Mouse (Mus musculus): ENCODE measurements around the gene Zfp385a. TPM values are rescaled to one million over a fixed set of nuclear protein-coding genes. Genes with fewer than 3 reads are reported as not detected.

Gene Zfp385a
- total and polyA plus RNA-seq, 3 experiments = 1.2 to 59.9 (median 2.7) TPM

GRCm38 (mm10) chr15:103303916-103304615 lies 35.8 kb downstream of the Zfp385a start:
- Histone ChIP-seq H3K27ac (ENCODE audit: insufficient read depth, low read depth) (no peak overlapping the region), H3K9me3 (replicated peaks; ENCODE audit: low read length) (no peaks in the 10 kb centered on the region), H3K9ac (ENCODE audit: insufficient read depth, low read depth) (peak overlapping the region; percentile 89), H3K4me3 (replicated peaks in 1 of 3; ENCODE audit: low read depth in 2 of 3, low read length in 2 of 3, poor library complexity in 1 of 3) (peak overlapping the region; percentile 53 to 57 (median 57)), H3K36me3 (replicated peaks in 1 of 2; ENCODE audit: control insufficient read depth in 1 of 2, insufficient read depth in 1 of 2, low read length in 1 of 2) (peaks cover 6 to 15% of the 10 kb centered on the region in 2 experiments), H3K4me2 (ENCODE audit: insufficient read depth, low read depth, poor library complexity, severe bottlenecking) (peak overlapping the region; percentile 64), H3K27me3 (replicated peaks) (peaks cover 5% of the 10 kb centered on the region), H3K4me1 (ENCODE audit: control insufficient read depth in 1 of 2, insufficient read depth in 2 of 2) (peaks cover 9 to 87% of the 10 kb centered on the region in 2 experiments; a peak in 3 of 4 replicates), H3K79me2 (replicated peaks; ENCODE audit: control insufficient read depth, extremely low read depth, insufficient read depth, poor library complexity, severe bottlenecking) (no peaks in the 10 kb centered on the region)
- dilution Hi-C loops (cut with MboI; ENCODE audit: extremely low pct_ligation_motif_present, extremely low pct_unique_long_range_greater_than_20kb, low sequenced_read_pairs) (no loop called here), in situ Hi-C loops (cut with MboI; ENCODE audit: low pct_ligation_motif_present, low pct_unique_long_range_greater_than_20kb, low sequenced_read_pairs) (no loop called here)
- no peak for TF ChIP-seq NRF1 (IDR thresholded peaks at IDR 0.05; ENCODE audit: low read depth, low read length)
- TF ChIP-seq CHD1 (IDR thresholded peaks at IDR 0.05; ENCODE audit: low read depth, low read length) = 0 out of 2 replicates have a peak, but pooled peaks have one; percentile 7
- no peak for TF ChIP-seq ZNF384 (IDR thresholded peaks at IDR 0.05; ENCODE audit: low read depth, low read length)
- peak; percentile 33; the same call in 1 of the 2 replicates for TF ChIP-seq SIN3A (IDR thresholded peaks at IDR 0.05; ENCODE audit: low read length)
- TF ChIP-seq USF1 (IDR thresholded peaks at IDR 0.05; ENCODE audit: low read depth, low read length) = no peak
- DNase-seq (ENCODE audit: extremely low read depth) = no peak

GRCm38 (mm10) chr15:103302341-103303021 lies 37.4 kb downstream of the Zfp385a start:
- Histone ChIP-seq H3K36me3 (replicated peaks in 1 of 2; ENCODE audit: control insufficient read depth in 1 of 2, insufficient read depth in 1 of 2, low read length in 1 of 2) (peaks cover 8 to 28% of the 10 kb centered on the region in 2 experiments), H3K27ac (ENCODE audit: insufficient read depth, low read depth) (no peak overlapping the region), H3K4me2 (ENCODE audit: insufficient read depth, low read depth, poor library complexity, severe bottlenecking) (no peak overlapping the region), H3K27me3 (replicated peaks) (peaks cover 5% of the 10 kb centered on the region), H3K4me3 (replicated peaks in 1 of 3; ENCODE audit: low read depth in 2 of 3, low read length in 2 of 3, poor library complexity in 1 of 3) (no peak overlapping the region), H3K9ac (ENCODE audit: insufficient read depth, low read depth) (no peak overlapping the region), H3K79me2 (replicated peaks; ENCODE audit: control insufficient read depth, extremely low read depth, insufficient read depth, poor library complexity, severe bottlenecking) (no peaks in the 10 kb centered on the region), H3K9me3 (replicated peaks; ENCODE audit: low read length) (no peaks in the 10 kb centered on the region), H3K4me1 (ENCODE audit: control insufficient read depth in 1 of 2, insufficient read depth in 2 of 2) (peaks cover 16 to 91% of the 10 kb centered on the region in 2 experiments)
- in situ Hi-C loops (cut with MboI; ENCODE audit: low pct_ligation_motif_present, low pct_unique_long_range_greater_than_20kb, low sequenced_read_pairs) = no loop called here
- no peak for DNase-seq (ENCODE audit: extremely low read depth)
- dilution Hi-C loops (cut with MboI; ENCODE audit: extremely low pct_ligation_motif_present, extremely low pct_unique_long_range_greater_than_20kb, low sequenced_read_pairs) = no loop called here
- no peak for TF ChIP-seq MAX (IDR thresholded peaks at IDR 0.05; ENCODE audit: low read length)
- TF ChIP-seq ZKSCAN1 (IDR thresholded peaks at IDR 0.05; ENCODE audit: borderline replicate concordance, low read depth, low read length) = no peak
- TF ChIP-seq POLR2A (IDR thresholded peaks at IDR 0.05; ENCODE audit: low read depth, low read length) = no peak
- TF ChIP-seq USF1 (IDR thresholded peaks at IDR 0.05; ENCODE audit: low read depth, low read length) = no peak

GRCm38 (mm10) chr15:103301547-103302340 lies 38.1 kb downstream of the Zfp385a start:
- Histone ChIP-seq H3K36me3 (replicated peaks in 1 of 2; ENCODE audit: control insufficient read depth in 1 of 2, insufficient read depth in 1 of 2, low read length in 1 of 2) (peaks cover 13 to 36% of the 10 kb centered on the region in 2 experiments), H3K4me1 (ENCODE audit: control insufficient read depth in 1 of 2, insufficient read depth in 2 of 2) (peaks cover 16 to 91% of the 10 kb centered on the region in 2 experiments), H3K79me2 (replicated peaks; ENCODE audit: control insufficient read depth, extremely low read depth, insufficient read depth, poor library complexity, severe bottlenecking) (no peaks in the 10 kb centered on the region), H3K9me3 (replicated peaks; ENCODE audit: low read length) (no peaks in the 10 kb centered on the region), H3K27ac (ENCODE audit: insufficient read depth, low read depth) (no peak overlapping the region), H3K9ac (ENCODE audit: insufficient read depth, low read depth) (no peak overlapping the region), H3K4me3 (replicated peaks in 1 of 3; ENCODE audit: low read depth in 2 of 3, low read length in 2 of 3, poor library complexity in 1 of 3) (no peak overlapping the region), H3K4me2 (ENCODE audit: insufficient read depth, low read depth, poor library complexity, severe bottlenecking) (no peak overlapping the region), H3K27me3 (replicated peaks) (peaks cover 5% of the 10 kb centered on the region)
- DNase-seq (ENCODE audit: extremely low read depth) = no peak
- in situ Hi-C loops (cut with MboI; ENCODE audit: low pct_ligation_motif_present, low pct_unique_long_range_greater_than_20kb, low sequenced_read_pairs) = no loop called here
- TF ChIP-seq ELF1 (IDR thresholded peaks at IDR 0.05; ENCODE audit: low read depth, low read length) = no peak
- TF ChIP-seq MAZ (IDR thresholded peaks at IDR 0.05; ENCODE audit: low read depth, low read length) = no peak
- dilution Hi-C loops (cut with MboI; ENCODE audit: extremely low pct_ligation_motif_present, extremely low pct_unique_long_range_greater_than_20kb, low sequenced_read_pairs) = no loop called here

Measured in CH12.LX (cell line).